Mouse (Mus musculus): ENCODE measurements around the gene Sapcd1.

Gene Sapcd1

GRCm38 (mm10) chr17:34981690-34982180, 46.1 kb downstream of the Sapcd1 start, which contains the start of gene Lsm2:
Lsm2 (plus strand) TSS chr17:34981862.
- DNase-seq (ENCODE audit: extremely low spot score, low spot score) = peak; percentile 93

GRCm38 (mm10) chr17:34980655-34981054, 47.2 kb downstream of the Sapcd1 start:
- DNase-seq (ENCODE audit: extremely low spot score, low spot score) = no peak

DNA sequence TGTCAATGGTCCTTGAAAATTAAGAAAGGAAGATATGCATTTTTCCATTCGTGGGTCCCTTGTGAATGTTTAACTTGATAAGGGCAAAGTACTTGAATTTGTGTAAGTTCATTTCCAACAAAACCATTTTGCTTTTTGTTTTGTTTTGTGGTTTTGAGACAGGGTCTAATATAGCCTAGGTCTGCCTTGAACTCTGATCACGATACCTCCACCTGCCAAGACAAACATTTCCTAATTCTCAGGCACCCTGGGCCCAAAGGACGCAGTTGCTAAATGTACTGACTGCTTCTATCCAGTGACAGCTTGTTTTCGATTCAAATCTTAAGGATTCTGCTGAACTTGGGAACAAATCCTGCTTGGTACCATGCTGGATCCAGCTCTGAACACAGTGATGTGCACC, 48.2 kb downstream of the Sapcd1 start:
- DNase-seq (ENCODE audit: extremely low spot score, low spot score) = no peak

DNA sequence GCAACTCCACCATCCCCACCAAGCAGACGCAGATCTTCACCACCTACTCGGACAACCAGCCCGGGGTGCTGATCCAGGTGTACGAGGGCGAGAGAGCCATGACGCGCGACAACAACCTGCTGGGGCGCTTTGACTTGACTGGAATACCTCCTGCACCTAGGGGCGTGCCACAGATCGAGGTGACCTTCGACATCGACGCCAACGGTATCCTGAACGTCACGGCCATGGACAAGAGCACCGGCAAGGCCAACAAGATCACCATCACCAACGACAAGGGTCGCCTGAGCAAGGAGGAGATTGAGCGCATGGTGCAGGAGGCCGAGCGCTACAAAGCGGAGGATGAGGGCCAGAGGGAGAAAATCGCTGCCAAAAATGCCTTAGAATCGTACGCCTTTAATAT, 49.6 kb downstream of the Sapcd1 start:
- DNase-seq (ENCODE audit: extremely low spot score, low spot score) = no peak

- DNase-seq (ENCODE audit: extremely low spot score, low spot score) = no peak
These were observed 50.8 kb downstream of the Sapcd1 start for GRCm38 (mm10) chr17:34977000-34977399.
